Mouse (Mus musculus): ENCODE data around the gene Adra2b. TPM values are rescaled to one million over a fixed set of nuclear protein-coding genes. Genes with fewer than 3 reads are reported as not detected.

Gene Adra2b
- polyA plus RNA-seq, 1 experiment from 2014 or later, result 1.9 TPM

- Histone ChIP-seq H3K27me3 (ENCODE audit: control insufficient read depth, insufficient read depth, low read length) (no peaks in the 10 kb centered on the region), H3K4me3 (ENCODE audit: low read depth, low read length) (no peak overlapping the region), H3K9me3 (replicated peaks; ENCODE audit: control insufficient read depth, low read length) (no peaks in the 10 kb centered on the region), H3K4me1 (ENCODE audit: control insufficient read depth, insufficient read depth, low read length) (peaks cover 3% of the 10 kb centered on the region; the same call in 1 of the 2 replicates), H3K36me3 (replicated peaks; ENCODE audit: control insufficient read depth, insufficient read depth, low read depth, low read length) (no peaks in the 10 kb centered on the region), H3K27ac (replicated peaks; ENCODE audit: low read depth, low read length) (no peak overlapping the region), H3K4me2 (ENCODE audit: low read depth, low read length) (no peak overlapping the region), H3K9ac (replicated peaks; ENCODE audit: low read length) (no peak overlapping the region)
- WGBS, result 81% methylated on average over 1 of the region's 1 CpGs
- ATAC-seq (replicated peaks; ENCODE audit: insufficient number of reproducible peaks, low FRiP score, low TSS enrichment, low read depth), result no peak
- no peak for DNase-seq (ENCODE audit: low spot score)
Observed at GRCm38 (mm10) chr2:127323667-127324066, 39.3 kb upstream of the Adra2b start.

GRCm38 (mm10) chr2:127324456-127324855 is 38.6 kb upstream of the Adra2b start:
- H3K27me3 ChIP-seq (ENCODE audit: control insufficient read depth, insufficient read depth, low read length), result no peaks in the 10 kb centered on the region
- DNase-seq (ENCODE audit: low spot score) (no peak), ATAC-seq (replicated peaks; ENCODE audit: insufficient number of reproducible peaks, low FRiP score, low TSS enrichment, low read depth) (no peak)
- no peak overlapping the region for H3K9ac ChIP-seq (replicated peaks; ENCODE audit: low read length)
- 75% methylated on average over 7 of the region's 7 CpGs for WGBS
- no peaks in the 10 kb centered on the region for H3K9me3 ChIP-seq (replicated peaks; ENCODE audit: control insufficient read depth, low read length)
- no peak overlapping the region for H3K4me2 ChIP-seq (ENCODE audit: low read depth, low read length)
- H3K4me3 ChIP-seq (ENCODE audit: low read depth, low read length), result no peak overlapping the region
- peaks cover 3% of the 10 kb centered on the region; the same call in 1 of the 2 replicates for H3K4me1 ChIP-seq (ENCODE audit: control insufficient read depth, insufficient read depth, low read length)
- H3K27ac ChIP-seq (replicated peaks; ENCODE audit: low read depth, low read length), result no peak overlapping the region
- H3K36me3 ChIP-seq (replicated peaks; ENCODE audit: control insufficient read depth, insufficient read depth, low read depth, low read length), result no peaks in the 10 kb centered on the region

- H3K9me3 ChIP-seq (replicated peaks; ENCODE audit: control insufficient read depth, low read length), result no peaks in the 10 kb centered on the region
- no peaks in the 10 kb centered on the region for H3K36me3 ChIP-seq (replicated peaks; ENCODE audit: control insufficient read depth, insufficient read depth, low read depth, low read length)
- WGBS, result 66% methylated on average over 12 of the region's 12 CpGs
- H3K27me3 ChIP-seq (ENCODE audit: control insufficient read depth, insufficient read depth, low read length), result no peaks in the 10 kb centered on the region
- DNase-seq (ENCODE audit: low spot score), result no peak
- H3K4me1 ChIP-seq (ENCODE audit: control insufficient read depth, insufficient read depth, low read length), result peaks cover 3% of the 10 kb centered on the region; the same call in 1 of the 2 replicates
- H3K4me3 ChIP-seq (ENCODE audit: low read depth, low read length), result no peak overlapping the region
- no peak overlapping the region for H3K27ac ChIP-seq (replicated peaks; ENCODE audit: low read depth, low read length)
- ATAC-seq (replicated peaks; ENCODE audit: insufficient number of reproducible peaks, low FRiP score, low TSS enrichment, low read depth), result no peak
- no peak overlapping the region for H3K4me2 ChIP-seq (ENCODE audit: low read depth, low read length)
- no peak overlapping the region for H3K9ac ChIP-seq (replicated peaks; ENCODE audit: low read length)
Observed at GRCm38 (mm10) chr2:127328090-127328851, 34.7 kb upstream of the Adra2b start.

GRCm38 (mm10) chr2:127332807-127333570 is 30.0 kb upstream of the Adra2b start:
- 67% methylated on average over 14 of the region's 14 CpGs for WGBS
- no peaks in the 10 kb centered on the region for H3K36me3 ChIP-seq (replicated peaks; ENCODE audit: control insufficient read depth, insufficient read depth, low read depth, low read length)
- no peak overlapping the region for H3K9ac ChIP-seq (replicated peaks; ENCODE audit: low read length)
- H3K4me2 ChIP-seq (ENCODE audit: low read depth, low read length), result no peak overlapping the region
- peaks cover 16% of the 10 kb centered on the region for H3K27me3 ChIP-seq (ENCODE audit: control insufficient read depth, insufficient read depth, low read length)
- ATAC-seq (replicated peaks; ENCODE audit: insufficient number of reproducible peaks, low FRiP score, low TSS enrichment, low read depth) (no peak), DNase-seq (ENCODE audit: low spot score) (no peak)
- H3K27ac ChIP-seq (replicated peaks; ENCODE audit: low read depth, low read length), result no peak overlapping the region
- H3K9me3 ChIP-seq (replicated peaks; ENCODE audit: control insufficient read depth, low read length), result no peaks in the 10 kb centered on the region
- H3K4me3 ChIP-seq (ENCODE audit: low read depth, low read length), result no peak overlapping the region
- peaks cover 6% of the 10 kb centered on the region for H3K4me1 ChIP-seq (ENCODE audit: control insufficient read depth, insufficient read depth, low read length)

GRCm38 (mm10) chr2:127333945-127334603 is 28.9 kb upstream of the Adra2b start:
- no peak for ATAC-seq (replicated peaks; ENCODE audit: insufficient number of reproducible peaks, low FRiP score, low TSS enrichment, low read depth)
- Histone ChIP-seq H3K27me3 (ENCODE audit: control insufficient read depth, insufficient read depth, low read length) (peaks cover 16% of the 10 kb centered on the region), H3K36me3 (replicated peaks; ENCODE audit: control insufficient read depth, insufficient read depth, low read depth, low read length) (no peaks in the 10 kb centered on the region), H3K27ac (replicated peaks; ENCODE audit: low read depth, low read length) (no peak overlapping the region), H3K4me1 (ENCODE audit: control insufficient read depth, insufficient read depth, low read length) (peaks cover 6% of the 10 kb centered on the region), H3K4me3 (ENCODE audit: low read depth, low read length) (no peak overlapping the region), H3K9me3 (replicated peaks; ENCODE audit: control insufficient read depth, low read length) (no peaks in the 10 kb centered on the region), H3K9ac (replicated peaks; ENCODE audit: low read length) (no peak overlapping the region), H3K4me2 (ENCODE audit: low read depth, low read length) (no peak overlapping the region)
- DNase-seq (ENCODE audit: low spot score), result no peak
- 78% methylated on average over 5 of the region's 5 CpGs for WGBS

GRCm38 (mm10) chr2:127335078-127335541 is 27.9 kb upstream of the Adra2b start:
- Histone ChIP-seq H3K27ac (replicated peaks; ENCODE audit: low read depth, low read length) (no peak overlapping the region), H3K4me1 (ENCODE audit: control insufficient read depth, insufficient read depth, low read length) (peaks cover 6% of the 10 kb centered on the region), H3K27me3 (ENCODE audit: control insufficient read depth, insufficient read depth, low read length) (peaks cover 16% of the 10 kb centered on the region), H3K36me3 (replicated peaks; ENCODE audit: control insufficient read depth, insufficient read depth, low read depth, low read length) (no peaks in the 10 kb centered on the region), H3K4me3 (ENCODE audit: low read depth, low read length) (no peak overlapping the region), H3K4me2 (ENCODE audit: low read depth, low read length) (no peak overlapping the region), H3K9ac (replicated peaks; ENCODE audit: low read length) (no peak overlapping the region), H3K9me3 (replicated peaks; ENCODE audit: control insufficient read depth, low read length) (no peaks in the 10 kb centered on the region)
- no peak for DNase-seq (ENCODE audit: low spot score)
- 47% methylated on average over 11 of the region's 11 CpGs for WGBS
- no peak for ATAC-seq (replicated peaks; ENCODE audit: insufficient number of reproducible peaks, low FRiP score, low TSS enrichment, low read depth)

GRCm38 (mm10) chr2:127335767-127336496 is 27.1 kb upstream of the Adra2b start, which contains the start of gene Dusp2:
Gene Dusp2, plus strand, starts transcription at chr2:127336159.
- Histone ChIP-seq H3K27ac (replicated peaks; ENCODE audit: low read depth, low read length) (no peak within 1 kb of the TSS), H3K36me3 (replicated peaks; ENCODE audit: control insufficient read depth, insufficient read depth, low read depth, low read length) (no peaks in the 10 kb centered on the region), H3K9ac (replicated peaks; ENCODE audit: low read length) (peak within 1 kb of the TSS; percentile 64), H3K4me2 (ENCODE audit: low read depth, low read length) (peak within 1 kb of the TSS; percentile 93), H3K4me3 (ENCODE audit: low read depth, low read length) (peak within 1 kb of the TSS; percentile 53), H3K4me1 (ENCODE audit: control insufficient read depth, insufficient read depth, low read length) (peaks cover 6% of the 10 kb centered on the region), H3K27me3 (ENCODE audit: control insufficient read depth, insufficient read depth, low read length) (peaks cover 16% of the 10 kb centered on the region), H3K9me3 (replicated peaks; ENCODE audit: control insufficient read depth, low read length) (no peaks in the 10 kb centered on the region)
- peak; percentile 63; the same call in 1 of the 2 replicates for ATAC-seq (replicated peaks; ENCODE audit: insufficient number of reproducible peaks, low FRiP score, low TSS enrichment, low read depth)
- under 1% methylated on average over 54 of the region's 76 CpGs for WGBS
- DNase-seq (ENCODE audit: low spot score), result peak; percentile 66
